Mouse (Mus musculus) inflammation-experienced regulatory T-cells, adult 16 weeks (primary cell): ENCODE data around the gene Zdhhc17. TPM values are rescaled to one million over a fixed set of nuclear protein-coding genes. Genes with fewer than 3 reads are reported as not detected.

ENCODE experiments used
- polyA plus RNA-seq: library from polyadenylated mRNA; unstranded; fragments of 100-300 nt; shearing (Covaris generic); gene quantifications from one replicate; pipeline ENCODE4 v1.2.1, GENCODE M21; 2017

Gene Zdhhc17
- polyA plus RNA-seq = 36.6 TPM

GRCm38 (mm10) chr10:111009641-111010479 is at the start of gene Zdhhc17:
Zdhhc17 (minus strand) TSS chr10:111010140.

GRCm38 (mm10) chr10:110919531-110920343 is 90.2 kb downstream of the Zdhhc17 start, which contains the start of gene Csrp2:
Csrp2 (plus strand) TSS chr10:110919789.

Other genes with a start within 250 kb of the Zdhhc17 start
- gene Csrp2, start 90.4 kb downstream of the Zdhhc17 start, polyA plus RNA-seq = 6.8 TPM
- gene Osbpl8, start 154.6 kb upstream of the Zdhhc17 start, polyA plus RNA-seq = 16.1 TPM